Mouse (Mus musculus) ovary, postnatal 14 days (tissue): Measurements from ENCODE around the gene Accs.

Experiments
- DNase-seq: peaks from one replicate; pipeline ENCODE4 v3.0.0; 2022; ENCODE audit warnings: low spot score

The Accs gene

DNA sequence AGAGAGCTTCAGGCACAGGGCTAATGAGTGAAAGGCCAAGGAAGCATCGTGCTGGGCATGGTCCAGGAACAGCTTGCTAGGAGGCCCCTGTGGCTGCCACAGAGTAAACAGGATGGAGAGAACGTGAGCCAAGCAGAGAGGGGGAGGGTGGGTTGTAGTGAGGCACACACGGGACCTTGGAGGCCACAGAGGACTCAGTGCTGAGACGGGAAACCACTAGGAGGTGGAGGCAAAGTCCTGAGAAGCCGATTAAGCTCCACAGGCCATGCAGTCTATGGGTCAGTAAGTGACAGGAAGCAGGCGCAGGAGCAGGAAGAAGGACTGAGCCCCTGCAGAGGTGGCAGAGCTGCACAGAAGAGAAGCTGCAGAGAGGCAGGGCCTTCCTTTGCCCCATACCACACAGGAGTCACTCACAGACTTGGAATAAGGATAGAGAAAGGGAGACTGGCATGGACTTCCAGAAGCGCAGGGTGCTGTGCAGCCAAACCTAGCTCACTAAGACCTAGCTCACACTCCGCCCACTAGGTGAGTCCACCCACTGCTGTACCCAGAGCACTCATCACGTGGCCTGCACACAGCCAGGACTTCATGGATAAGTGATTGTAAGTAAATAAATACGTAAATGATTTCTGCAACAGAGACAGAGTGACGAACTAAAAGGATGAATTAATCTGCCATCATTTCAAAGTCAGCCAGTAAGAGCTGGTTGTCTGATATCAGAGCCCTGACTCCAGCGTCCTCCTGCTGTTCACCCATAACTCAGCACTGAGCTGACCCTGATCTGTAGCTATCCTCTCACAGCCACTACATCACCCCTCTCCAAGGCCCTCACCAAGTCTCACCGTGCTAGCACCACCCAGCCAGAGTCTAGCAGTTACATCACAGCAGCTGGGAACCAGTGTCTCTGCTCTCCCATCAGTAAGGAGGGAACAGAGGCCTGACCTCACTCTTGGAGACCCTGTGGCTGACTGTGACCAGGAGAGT is 57.9 kb downstream of the Accs start:
- no peak for DNase-seq

DNA sequence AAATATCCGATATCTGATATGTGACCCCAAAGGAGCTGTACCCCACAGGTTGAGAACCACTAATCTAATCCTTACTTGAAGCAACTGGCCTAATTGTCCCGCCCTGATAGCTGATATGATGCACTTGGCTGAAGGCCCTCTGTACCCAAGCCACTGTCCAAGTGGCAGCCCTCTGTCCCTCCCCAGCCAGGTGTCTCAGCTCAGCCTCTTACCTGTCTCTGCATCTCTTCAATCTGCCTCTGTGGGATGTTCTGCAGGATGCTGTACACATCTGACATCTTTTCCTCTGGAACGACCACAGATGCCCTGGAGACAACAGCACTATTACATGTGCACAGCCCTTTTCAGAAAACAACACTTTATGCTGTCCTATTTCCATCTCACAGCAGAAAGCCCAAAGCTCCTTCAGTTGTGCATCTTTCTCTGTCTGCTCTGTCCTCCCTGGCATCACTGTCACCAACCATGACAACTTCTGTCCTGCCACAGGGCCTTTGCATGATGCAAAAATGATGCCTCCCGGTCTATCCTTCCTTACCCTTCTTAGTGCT is 58.9 kb downstream of the Accs start:
- no peak for DNase-seq

DNA sequence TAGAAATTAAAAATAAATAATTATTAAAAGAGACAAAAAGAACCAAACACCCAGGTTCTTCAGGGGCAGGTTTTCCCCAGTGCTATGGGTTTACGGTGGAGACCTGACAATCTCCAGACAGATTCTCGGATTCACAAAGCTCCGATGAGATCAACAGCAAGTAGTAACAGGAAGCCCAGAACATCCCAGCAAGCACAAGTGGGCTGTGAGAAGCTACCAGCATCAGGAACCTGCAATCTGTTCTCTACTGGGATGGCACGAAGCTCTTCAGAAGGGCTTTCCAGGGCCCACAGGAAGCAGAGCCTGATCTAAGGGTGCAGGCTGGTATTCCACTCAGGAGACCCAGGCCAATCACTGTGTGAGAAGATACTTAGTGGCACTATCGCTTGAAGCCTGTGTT is 61.2 kb downstream of the Accs start:
- DNase-seq: no peak

DNA sequence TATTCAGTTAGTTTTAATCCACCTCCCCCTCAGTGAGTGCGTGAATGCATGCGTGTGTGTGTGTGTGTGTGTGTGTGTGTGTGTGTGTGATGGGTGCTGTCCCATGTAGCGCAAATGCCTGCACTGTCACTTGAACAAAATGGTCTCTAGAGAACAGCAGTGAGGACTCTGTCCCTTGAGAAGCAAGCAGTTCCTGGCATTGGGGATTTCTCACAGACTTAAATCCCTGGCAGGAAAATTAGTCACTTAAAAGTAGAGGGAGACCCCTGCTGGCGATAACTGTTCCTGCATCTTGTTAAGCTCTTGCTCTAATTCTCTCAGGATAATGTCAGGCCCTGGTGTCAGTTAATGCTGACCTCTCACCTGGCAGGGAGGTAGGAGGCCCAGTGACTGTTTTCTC is 63.6 kb downstream of the Accs start:
- peak; percentile 69 for DNase-seq

DNA sequence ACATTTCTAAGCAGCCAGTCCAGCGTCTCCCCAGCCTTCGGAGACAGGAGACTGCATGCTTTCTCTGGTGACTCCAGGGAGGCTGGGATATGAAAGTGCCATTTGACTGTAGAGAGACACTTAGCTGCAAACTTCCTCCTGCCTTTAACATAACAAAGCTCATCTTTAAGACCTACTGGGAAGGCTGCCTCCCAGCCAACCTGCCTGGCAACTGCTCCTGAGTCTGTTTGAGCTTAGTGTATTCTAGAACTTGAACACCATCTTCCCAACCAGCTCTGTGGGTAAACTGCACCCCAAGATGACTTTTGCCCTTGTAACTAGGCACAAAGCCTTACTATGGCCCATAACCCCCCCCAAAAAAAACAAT is 64.3 kb downstream of the Accs start:
- DNase-seq: no peak

DNA sequence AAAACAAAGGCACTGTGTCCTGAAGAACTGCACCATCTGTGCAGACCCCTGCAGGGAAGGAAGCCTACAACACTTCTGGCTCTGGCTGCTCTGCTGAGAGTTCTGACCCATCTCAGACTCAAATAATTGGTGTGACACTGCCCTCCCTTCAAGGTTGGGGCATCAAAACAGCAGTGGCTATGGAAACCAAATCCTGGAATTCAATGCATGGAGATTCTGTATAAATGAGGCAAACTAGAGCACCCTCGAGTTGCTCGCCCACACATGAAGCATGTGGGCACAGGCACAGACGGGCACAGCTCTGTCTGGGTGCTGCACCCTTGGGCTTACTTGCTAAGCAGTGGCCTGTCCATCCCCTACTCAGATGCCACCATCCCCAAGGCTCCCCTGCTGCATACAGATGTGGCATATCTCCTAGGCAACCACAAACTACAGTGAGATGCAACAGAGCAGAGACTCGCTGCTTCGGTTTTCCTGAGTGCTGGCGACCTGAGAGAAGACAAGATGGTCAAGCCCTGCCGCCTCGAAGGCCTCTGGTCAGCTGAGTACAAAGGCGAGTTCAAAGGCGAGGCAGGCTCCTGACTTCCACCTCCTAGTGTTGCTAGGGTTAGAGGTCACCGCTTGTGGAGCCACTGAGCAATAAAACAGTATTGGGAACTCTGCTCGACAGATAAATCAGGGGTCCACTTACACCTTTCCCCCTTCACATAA is 64.9 kb downstream of the Accs start:
- no peak for DNase-seq

DNA sequence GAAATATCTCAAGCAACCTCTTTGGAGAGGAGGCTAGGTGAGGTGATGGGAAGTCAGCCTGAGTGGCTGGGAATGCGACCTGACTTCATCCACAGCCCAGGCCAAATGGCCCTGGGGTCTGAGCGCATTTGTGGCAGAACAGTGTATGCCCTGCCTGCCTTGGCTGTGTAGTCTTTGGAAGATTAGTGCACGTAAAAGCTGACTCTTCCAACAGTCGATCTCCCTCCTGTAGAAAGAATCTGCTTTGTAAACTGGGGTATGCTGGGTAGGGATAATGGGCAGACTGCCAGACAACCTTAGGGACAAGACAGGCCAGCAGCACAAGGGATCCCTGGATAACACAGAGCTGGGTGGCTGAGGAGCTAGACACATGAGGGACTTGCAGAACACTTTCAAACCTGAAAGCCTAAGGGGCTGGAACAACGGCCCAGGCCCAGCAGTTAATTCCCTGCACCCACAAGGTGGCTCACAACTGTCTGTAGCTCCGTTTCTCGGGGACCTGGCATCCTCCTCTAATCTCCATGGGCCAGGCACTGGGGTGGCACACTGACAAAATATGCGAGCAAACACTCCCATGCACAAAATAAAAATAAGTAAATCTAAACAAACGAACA is 65.7 kb downstream of the Accs start:
- no peak for DNase-seq
